Mouse (Mus musculus) R1 (cell line): ENCODE results near the gene U2surp.
A peak's percentile ranks its signal among the peaks of the same experiment; 100 is the strongest.
"Not testable (repeated sequence)": the region's sequence is repeated elsewhere in the genome, so short reads cannot be mapped to it uniquely, and the experiment has no call there.

Experiments used
- DNase-seq: peaks from one replicate; pipeline ENCODE4 v3.0.0-alpha.2; 2018; ENCODE audit warnings: low read depth, low spot score

Gene U2surp

GRCm38 (mm10) chr9:95539176-95539800, 27.5 kb upstream of the U2surp start:
- DNase-seq, result no peak

- peak; percentile 39 for DNase-seq
Observed at GRCm38 (mm10) chr9:95533817-95534216, 22.0 kb upstream of the U2surp start.

GRCm38 (mm10) chr9:95531144-95531543, 19.3 kb upstream of the U2surp start:
- DNase-seq, result no peak

GRCm38 (mm10) chr9:95527676-95528075, 15.9 kb upstream of the U2surp start:
- peak; percentile 51 for DNase-seq

GRCm38 (mm10) chr9:95525961-95526360, 14.2 kb upstream of the U2surp start:
- DNase-seq, result peak; percentile 36

- DNase-seq, result no peak
Observed at GRCm38 (mm10) chr9:95525376-95525775, 13.6 kb upstream of the U2surp start.

- peak; percentile 94 for DNase-seq
Observed at GRCm38 (mm10) chr9:95522561-95522960, 10.8 kb upstream of the U2surp start.

- peak; percentile 98 for DNase-seq
Observed at GRCm38 (mm10) chr9:95521566-95521965, 9.8 kb upstream of the U2surp start.

- peak; percentile 88 for DNase-seq
Observed at GRCm38 (mm10) chr9:95521031-95521430, 9.2 kb upstream of the U2surp start.

GRCm38 (mm10) chr9:95520563-95520962, 8.8 kb upstream of the U2surp start:
- DNase-seq, result peak; percentile 92

GRCm38 (mm10) chr9:95514361-95514760, 2.6 kb upstream of the U2surp start:
- DNase-seq, result not testable (repeated sequence)

GRCm38 (mm10) chr9:95513776-95514175, 2.0 kb upstream of the U2surp start:
- DNase-seq, result no peak

- peak; percentile 54 for DNase-seq
Observed at GRCm38 (mm10) chr9:95512331-95513030, 685 bp upstream of the U2surp start.

- DNase-seq, result peak; percentile 75
Observed at GRCm38 (mm10) chr9:95510693-95511404, 947 bp downstream of the U2surp start.

- DNase-seq, result no peak
Observed at GRCm38 (mm10) chr9:95505666-95506065, 6.1 kb downstream of the U2surp start.

GRCm38 (mm10) chr9:95499848-95500247, 11.9 kb downstream of the U2surp start:
- DNase-seq, result no peak

- no peak for DNase-seq
Observed at GRCm38 (mm10) chr9:95495038-95495437, 16.8 kb downstream of the U2surp start.

GRCm38 (mm10) chr9:95493393-95493792, 18.4 kb downstream of the U2surp start:
- no peak for DNase-seq

- no peak for DNase-seq
Observed at GRCm38 (mm10) chr9:95490003-95490402, 21.8 kb downstream of the U2surp start.

- no peak for DNase-seq
Observed at GRCm38 (mm10) chr9:95488861-95489260, 22.9 kb downstream of the U2surp start.

GRCm38 (mm10) chr9:95479981-95480380, 31.8 kb downstream of the U2surp start:
- DNase-seq, result no peak

GRCm38 (mm10) chr9:95478443-95478842, 33.4 kb downstream of the U2surp start:
- no peak for DNase-seq

- peak; percentile 62 for DNase-seq
Observed at GRCm38 (mm10) chr9:95472926-95473325, 38.9 kb downstream of the U2surp start.
